Mouse (Mus musculus) c-Kit-positive CD71-negative TER-119-negative erythroid progenitor cells, embryonic 14.5 days (primary cell): Measurements from ENCODE around the gene C2cd2l.
"Not testable (repeated sequence)": the region's sequence is repeated elsewhere in the genome, so short reads cannot be mapped to it uniquely, and the experiment has no call there.

Experiments used
- DNase-seq: peaks from one replicate; pipeline ENCODE4 v3.0.0-alpha.2; 2013; ENCODE audit warnings: low read depth

The C2cd2l gene

DNA sequence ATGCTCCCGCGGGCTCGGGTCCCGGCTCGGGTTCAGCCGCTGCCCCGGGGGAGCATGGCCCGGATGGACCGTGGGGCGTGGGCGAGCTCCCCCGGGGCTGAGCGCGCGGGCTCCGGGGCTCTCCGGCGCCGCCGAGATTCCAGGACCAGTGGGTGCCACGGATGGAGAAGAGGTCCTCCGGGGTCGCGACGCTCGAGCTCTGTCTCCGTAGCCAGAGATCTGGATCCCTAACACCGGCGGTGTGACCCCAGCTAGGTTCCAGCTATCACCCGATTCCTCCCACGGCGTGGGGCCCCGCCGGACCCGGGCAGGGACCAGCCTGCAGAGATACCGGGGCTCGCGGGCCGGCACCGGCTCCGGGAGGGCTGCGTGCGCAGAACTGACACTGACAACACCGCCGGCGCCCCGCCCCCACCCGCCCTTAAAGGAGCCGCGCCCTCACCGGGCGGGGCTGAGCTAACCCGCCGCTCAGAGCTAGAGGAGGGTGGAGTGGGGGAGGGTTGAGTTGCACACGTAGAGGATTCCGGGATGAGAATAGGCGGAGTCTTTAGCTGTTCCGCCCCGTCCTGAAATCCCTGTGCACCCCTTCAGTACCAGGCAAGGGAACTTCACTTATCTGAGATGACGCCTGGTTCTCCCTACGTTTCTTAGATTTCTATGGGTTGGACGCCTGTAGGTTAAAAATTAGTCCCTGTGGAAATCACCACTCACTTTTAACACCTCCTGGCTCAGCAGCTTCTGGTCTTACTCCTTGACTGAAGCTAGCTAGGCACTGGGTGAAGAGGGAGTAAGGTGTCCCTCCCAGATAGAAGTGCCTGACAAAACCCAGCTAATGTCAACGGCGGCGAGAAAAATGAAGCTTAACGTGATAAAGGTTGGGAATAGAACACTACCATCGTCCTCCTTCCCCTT lies at the start of gene C2cd2l:
Gene C2cd2l, minus strand, starts transcription at position 399 of the 912 bp plus-strand sequence.
- peak; percentile 82 for DNase-seq

DNA sequence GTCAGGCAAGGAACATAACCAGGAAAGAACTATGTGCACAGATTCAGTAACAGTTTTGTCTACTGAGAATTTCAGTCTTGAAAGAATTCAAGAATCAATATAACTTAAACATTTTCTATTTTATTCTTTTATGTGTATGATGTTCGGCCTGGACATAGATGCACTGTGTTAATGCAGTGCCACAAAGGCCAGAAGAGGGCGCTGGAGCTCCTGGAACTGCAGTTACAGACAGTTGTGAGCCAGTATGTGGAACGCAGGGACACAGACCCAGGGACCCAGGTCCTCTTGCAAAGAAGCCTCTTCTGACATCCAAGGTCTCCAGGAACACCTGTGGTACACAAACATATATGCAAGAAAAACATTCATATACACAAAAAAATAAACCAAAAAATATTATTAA lies 44.4 kb upstream of the C2cd2l start:
- DNase-seq = peak; percentile 35

DNA sequence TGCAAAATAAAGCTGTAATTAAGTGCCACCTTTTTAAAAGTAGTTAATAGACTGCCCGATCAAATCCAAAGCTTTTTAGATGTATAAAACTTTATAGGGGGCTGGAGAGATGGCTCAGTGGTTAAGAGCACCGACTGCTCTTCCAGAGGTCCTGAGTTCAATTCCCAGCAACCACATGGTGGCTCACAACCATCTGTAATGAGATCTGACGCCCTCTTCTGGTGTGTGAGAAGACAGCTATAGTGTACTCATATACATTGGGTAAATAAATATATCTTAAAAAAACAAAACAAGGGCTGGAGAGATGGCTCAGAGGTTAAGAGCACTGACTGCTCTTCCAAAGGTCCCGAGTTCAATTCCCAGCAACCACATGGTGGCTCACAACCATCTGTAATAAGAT lies 41.8 kb upstream of the C2cd2l start:
- DNase-seq = not testable (repeated sequence)

DNA sequence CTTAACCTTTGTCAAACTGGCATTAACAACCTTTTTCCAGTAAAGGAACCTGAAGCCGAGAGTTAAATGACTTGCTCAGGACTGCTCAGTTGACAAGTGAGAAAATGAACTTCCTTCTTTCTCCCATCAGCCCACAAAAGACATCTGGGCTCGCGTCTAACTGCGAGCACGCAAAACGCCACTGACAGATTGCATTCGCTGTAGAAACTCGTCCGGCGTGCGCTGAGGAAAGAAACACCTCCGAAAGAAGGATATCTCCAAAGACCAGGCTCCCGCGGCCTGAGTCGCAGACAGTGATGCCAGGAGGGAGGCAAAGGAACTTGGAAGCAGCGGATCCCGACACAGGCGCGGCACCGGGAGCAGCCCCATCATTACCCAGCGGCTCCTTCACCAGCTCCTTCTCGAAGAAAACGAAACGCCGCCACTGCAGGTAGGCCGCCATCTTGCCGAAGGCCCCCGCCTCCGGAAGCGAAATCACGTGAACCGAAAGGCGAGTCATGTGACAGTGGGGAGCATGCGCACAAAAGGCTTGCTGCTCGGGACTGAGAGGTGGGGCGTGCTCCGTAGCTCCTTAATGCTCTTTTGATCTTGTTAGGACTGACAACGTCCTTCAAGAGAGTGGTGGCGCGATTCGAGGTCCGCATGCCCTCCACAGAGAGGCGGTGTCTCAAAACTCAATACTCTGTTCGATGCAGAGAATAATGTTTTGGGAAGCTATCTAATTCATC lies 41.3 kb upstream of the C2cd2l start, which contains the start of gene Vps11:
Gene Vps11, minus strand, starts transcription at position 481 of the 728 bp plus-strand sequence.
- peak; percentile 98 for DNase-seq

DNA sequence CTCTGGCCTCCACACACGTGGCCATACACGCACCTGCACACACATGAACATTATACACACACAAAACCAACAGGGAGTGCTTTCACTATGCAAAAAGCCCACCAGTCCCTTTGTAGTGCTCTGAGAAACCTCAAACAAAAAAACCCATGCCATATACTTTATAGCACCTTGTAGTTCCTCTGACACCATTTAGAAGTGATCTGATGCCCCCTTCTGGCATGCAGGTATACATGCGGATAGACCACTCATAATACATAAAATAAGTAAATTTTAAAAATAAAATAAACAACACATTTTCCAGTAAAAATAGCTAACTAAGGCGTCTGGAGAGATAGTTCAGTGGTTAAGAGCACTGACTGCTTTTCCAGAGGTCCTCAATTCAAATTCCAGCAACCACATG lies 37.1 kb upstream of the C2cd2l start:
- no peak for DNase-seq

DNA sequence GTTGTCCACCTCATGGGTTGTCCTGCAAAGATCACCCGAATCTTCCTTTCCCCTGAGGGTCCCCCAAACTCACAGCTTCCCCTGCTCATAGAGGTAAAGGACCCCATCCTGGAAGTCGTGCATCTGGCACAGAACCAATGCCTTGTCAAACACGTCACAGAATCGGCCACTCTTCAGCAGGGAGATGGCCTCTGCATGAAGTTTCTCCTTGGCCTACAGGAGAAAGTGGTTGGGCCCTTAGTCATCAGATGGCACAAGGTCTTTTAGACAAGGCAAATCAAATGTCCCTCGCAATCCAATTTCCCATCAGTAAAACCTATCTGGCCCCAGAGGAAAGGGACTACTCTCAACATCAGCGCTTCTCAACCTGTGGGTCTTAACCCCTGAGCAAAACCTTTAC lies 33.1 kb upstream of the C2cd2l start:
- DNase-seq = no peak

DNA sequence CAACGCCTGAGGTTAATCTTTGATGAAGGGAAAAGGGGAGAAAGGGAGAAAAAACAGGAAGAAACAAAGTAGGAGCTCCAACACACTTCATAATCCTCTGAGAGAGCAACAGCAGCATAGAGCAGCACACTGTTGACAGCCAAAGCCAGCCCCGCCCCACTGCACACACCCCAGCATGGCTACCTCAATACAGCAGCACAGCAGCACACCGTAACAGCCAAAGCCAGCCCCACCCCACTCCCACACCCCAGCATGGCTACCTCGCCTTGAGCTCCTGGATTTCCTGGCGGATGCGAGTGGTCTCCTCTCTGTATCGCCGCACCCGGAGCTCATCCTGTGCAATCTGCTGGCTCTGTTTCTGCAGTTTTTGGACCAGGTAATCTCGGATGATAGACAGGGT lies 32.3 kb upstream of the C2cd2l start:
- DNase-seq = no peak

DNA sequence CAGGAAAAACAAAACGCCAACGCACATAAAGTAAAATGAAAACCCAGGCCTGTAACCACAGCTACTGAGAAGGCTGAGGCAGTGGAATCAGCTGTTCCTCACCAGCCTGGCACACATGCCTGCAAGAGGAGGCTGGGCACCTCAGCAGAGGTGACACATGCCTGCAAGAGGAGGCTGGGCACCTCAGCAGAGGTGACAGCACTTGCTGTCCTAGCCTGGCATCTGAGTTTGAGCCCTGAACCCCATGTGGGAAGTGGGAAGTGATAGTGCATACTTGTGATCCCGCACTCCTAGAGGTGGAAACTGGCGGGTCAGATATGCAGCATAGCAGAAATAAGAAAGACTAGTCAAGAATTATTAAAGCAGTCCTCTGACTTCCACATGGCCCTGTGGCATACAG lies 31.3 kb upstream of the C2cd2l start:
- no peak for DNase-seq

DNA sequence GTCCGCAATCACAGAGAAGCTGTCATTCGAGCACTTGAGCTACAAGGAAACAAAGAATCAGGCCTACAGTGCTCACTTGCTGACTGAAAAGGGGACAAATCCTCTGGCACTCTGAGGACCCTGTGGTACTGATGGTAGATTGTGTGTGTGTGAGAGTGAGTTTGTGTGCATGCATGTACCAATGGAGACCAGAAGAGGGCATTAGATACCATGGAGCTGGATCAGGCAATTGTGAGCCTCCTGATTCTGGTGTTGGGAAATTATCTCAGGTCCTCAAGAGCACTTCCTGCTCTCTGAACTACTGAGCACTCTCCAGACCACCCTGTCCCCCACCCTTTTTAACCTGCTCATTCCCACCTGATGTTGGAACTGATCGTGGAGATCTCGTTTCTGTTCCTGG lies 28.5 kb upstream of the C2cd2l start:
- DNase-seq = no peak

DNA sequence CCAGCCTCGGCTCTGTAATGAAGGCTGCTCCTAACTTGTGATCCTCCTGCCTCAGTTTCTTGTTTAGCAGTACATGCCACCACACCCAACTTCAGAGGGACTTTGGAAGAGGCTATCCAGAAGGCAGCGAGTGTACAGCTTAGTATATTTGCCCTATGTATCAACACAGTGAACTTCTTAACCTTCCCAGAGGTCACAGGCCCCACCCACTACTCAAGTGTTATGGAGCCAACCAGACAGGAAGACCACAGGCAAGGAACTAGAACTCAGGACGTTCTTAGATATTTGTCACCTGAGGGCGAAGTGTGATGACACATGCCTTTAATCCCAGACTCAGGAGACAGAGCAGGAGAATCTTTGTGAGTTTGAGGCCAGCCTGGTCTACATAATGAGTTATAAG lies 27.5 kb upstream of the C2cd2l start:
- DNase-seq = no peak

DNA sequence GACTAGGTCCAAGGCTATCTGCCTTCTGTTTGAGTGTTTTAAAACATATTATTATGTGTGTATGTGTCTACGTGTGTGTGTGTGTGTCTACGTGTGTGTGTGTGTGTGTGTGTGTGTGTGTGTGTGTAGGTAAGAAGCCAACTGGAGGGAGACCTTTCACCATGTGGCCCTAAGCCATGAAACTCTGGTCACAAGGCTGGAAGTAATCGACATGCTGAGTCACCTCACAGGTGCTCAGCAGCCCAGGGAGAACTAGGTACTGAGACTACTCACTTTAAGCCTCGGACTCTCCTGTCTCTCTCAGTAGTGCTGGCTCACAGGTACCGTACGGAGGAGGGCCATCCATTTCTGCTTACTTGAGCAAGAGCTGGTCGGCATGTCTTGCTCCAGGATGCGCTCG lies 27.1 kb upstream of the C2cd2l start:
- DNase-seq = no peak

DNA sequence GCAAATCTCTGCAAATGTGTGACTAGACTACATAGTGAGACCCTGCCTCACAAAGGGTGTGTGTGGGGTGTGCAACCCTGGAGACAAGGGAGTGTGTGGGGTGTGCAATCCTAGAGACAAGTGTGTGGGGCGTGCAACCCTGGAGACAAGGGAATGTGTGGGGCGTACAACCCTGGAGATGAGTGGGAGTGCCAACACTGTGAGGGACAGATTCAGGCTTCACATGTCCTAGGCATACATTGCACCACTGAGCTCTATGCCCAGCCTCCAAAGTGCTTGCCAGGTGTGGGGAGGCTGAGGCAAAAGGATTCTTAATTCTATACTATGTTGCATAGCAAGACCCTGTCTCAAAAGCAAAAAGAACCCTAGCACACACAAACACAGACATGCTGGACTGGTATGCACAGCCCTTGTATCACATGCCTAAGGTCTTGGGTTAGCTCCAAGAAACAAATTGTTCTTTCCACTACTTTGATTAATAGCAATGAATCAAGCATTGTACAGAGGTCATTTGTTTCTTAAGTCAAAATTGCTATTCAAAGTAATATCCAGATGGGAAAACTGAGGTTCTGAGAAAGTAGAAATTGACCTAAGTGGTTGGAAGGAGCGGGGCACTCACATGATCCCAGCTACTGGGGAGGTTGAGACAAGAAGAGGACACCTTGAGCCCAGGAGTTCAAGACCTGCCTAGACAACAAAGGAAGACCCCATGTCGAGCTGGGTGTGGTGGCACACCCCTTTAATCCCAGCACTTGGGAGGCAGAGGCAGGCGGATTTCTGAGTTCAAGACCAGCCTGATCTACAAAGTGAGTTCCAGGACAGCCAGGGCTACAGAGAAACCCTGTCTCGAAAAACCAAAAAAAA lies 25.7 kb upstream of the C2cd2l start:
- DNase-seq = no peak

DNA sequence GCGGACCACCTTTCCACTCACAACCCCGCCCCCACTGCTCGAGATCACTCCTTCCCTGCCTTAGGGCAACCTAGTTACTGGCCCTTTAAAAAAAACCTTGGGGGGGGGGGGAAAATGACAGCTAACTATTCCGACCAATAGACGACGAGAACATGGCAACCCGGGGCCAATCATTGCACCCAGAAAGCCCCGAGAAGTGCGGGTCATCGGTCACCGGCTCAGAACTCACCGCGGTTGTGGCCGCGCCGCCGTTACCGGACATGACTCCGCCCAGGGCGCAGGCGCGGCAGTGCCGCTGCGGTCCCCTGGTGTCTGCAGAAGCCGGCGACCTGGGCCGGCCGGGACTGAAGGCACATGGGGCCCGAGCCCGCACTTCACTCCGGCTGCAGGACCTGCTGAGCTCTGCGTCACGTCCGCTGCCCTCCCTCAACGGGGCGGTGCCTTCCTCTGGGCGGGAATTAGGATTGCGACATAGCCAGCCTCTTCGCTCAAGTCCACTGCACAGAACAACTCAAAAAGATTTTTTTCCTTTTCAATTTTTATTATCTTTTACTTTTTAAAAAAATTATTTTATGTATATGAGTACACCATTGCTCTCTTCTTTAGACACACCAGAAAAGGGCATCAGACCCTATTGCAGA lies 23.8 kb upstream of the C2cd2l start, which contains the start of gene Hmbs:
Gene Hmbs, minus strand, starts transcription at position 448 of the 641 bp plus-strand sequence.
- peak; percentile 89 for DNase-seq

DNA sequence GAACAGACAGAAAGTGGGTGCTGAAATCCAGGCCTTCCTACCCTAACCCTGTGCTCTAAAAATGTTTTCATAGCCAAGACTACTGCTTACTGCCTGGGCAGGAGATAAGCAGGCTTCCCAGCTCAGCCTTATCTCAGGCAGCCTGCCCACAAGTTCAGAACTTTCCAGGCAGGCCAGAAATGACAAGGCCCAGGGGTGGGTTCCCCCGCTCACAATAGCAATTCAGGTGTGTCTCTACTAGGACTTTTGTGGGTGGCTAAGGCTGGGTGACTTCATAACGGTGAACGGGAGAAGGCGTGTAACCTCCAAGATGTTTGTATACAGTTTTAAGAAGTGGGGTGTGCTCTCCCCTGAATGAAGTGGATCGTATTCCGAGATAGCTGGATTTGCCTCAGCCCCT lies 23.2 kb upstream of the C2cd2l start:
- DNase-seq = no peak

DNA sequence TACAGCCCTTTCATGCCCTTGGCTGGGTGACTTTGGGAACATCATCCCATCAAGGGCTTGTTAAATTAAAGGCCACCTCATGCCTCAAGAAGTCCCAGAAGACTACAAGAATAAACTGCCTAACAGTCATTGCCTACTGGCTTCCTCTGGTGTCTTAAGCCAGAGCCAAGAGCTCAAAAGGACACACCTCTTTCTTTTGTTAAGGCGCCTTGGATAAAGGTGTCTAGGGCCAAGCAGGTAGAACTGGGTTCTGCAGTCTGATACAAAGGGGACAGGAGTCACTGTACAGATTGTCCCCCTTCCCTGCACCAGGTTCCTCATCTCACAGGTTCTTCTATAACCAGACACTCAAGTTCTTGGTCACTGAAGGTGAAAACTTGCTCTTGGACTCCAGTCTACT lies 22.5 kb upstream of the C2cd2l start:
- no peak for DNase-seq

DNA sequence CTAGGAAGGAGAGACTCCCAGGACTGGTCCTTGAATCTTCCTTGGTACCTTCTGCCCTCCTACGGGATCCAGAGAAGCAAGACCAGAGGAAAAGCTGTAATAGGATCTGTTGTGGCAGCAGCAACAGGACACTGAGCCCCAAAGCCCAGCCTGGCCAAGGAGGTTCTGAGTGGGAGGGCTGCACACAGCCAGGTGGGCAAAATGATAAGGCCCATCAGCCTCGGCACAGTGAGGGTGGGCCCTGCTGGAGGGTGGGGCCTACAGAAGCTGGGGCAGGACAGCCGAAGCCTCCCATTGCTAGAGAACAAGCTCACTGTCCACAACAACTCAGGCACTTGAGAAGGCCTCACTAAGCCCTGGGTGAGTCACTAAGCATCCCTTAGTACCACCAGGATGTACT lies 22.1 kb upstream of the C2cd2l start:
- no peak for DNase-seq

DNA sequence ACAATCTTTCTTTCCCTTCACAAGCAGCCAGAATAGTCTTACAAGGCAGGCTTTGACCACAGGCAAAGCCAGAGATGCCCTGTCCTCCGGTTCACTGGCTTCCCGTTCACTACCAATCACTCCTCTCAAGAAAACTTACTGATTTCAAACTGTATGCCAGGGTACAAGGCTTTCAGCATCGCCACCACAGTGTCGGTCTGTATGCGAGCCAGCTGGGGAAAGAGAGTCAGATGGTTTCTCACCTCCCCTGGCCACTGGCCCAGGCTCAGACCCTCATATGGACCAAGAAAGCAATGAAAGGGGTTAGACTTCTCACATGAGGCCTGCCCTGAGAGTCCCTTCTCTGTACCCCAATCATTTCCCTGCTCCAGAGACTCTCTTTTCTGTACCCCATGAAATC lies 21.4 kb upstream of the C2cd2l start:
- DNase-seq = no peak

DNA sequence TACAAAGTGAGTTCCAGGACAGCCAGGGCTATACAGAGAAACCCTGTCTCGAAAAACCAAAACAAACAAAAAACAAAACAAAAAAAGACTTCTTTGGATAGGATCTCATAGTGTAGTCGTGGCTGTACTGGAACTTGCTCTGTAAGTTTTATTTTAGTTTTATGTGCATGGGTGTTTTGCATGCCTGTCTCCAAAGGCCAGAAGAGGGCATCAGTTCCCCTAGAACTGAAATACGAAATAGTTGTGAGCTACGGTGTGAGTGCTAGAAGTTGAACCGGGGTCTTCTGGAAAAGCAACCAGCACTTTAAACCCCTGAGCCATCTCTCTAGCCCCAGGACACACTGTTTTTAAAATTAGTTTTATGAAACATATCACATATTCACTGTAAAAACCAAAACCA lies 18.5 kb upstream of the C2cd2l start:
- DNase-seq = no peak

DNA sequence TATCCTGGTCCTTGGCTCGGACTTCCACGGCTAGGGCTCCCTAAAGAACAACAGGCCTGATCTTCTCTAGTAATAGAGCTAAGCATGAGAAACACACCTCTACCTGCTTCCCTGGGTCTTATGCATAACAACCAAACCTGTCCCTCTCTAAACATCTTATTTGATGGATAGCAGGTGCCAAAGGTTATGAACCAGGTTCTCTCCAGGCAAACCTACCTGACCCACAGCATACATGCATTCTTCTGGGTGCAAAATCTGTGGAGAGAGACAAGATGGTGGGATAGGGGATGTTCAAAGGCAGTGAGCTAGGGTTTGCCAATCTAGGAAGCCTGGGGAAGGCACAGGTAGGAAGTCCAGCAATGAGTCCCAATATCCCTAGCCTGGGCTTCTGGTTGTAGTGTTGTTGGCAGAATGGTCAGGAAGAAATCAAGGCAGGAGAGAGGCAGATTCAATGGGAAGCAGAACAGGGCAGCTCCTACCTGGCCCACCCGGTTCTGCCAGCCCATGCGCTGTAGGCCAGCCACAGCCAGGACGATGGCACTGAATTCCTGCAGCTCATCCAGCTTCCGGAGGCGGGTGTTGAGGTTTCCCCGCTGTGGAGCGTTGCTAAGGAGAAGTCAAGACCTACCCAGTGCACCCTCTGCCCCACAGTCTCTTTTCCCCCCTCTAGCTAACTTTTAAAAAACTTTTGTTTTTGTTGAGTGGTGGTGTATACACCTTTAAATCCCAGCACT lies 17.5 kb upstream of the C2cd2l start:
- no peak for DNase-seq

DNA sequence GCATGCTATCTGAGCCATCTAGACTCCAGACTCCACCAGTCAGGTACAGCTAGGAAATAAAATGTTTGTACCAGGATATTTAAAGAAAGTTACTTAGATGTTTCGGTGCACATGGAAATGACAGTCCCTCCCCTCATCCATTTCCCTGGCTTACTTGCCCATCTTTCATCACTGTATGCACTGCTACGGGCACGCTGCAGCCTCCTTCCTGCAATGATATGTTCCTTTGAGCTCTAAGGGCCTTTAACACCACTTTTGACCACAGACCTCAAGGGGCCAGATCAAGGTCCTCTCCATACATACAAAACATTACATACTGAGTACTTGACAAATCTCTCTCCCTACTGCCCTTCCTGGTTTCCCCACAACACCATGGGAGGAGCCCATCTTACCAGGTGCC lies 16.9 kb upstream of the C2cd2l start:
- DNase-seq = no peak

DNA sequence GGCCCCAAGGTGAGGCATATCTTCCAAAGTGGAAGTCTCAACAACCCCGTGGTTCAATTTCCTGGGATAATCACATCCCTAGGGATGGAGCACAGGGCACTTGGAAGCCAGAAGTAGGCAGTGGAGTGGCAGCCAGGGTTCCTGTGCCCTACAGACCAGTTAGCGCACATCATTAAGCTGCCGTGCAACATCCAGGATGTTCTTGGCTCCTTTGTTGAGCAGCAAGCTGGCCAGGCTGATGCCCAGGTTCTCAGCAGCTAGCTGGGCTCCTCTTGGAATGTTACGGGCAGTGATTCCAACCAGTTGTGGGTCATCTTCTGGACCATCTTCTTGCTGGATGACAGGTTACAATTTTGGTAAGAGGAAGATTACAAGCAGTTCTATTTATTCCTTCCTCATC lies 16.4 kb upstream of the C2cd2l start:
- not testable (repeated sequence) for DNase-seq
